Mouse (Mus musculus) 3134 (cell line): ENCODE results near the gene Gm49383.
A peak's percentile ranks its signal among the peaks of the same experiment; 100 is the strongest.

ENCODE experiments used
- DNase-seq: peaks from one replicate; pipeline ENCODE4 v3.0.0-alpha.2; 2011; ENCODE audit warnings: low spot score; ENCODE audit not compliant: insufficient read length; ENCODE audit errors: extremely low read depth

The Gm49383 gene

GRCm38 (mm10) chr12:69196444-69197377 is at the start of gene Gm49383:
Gene Gm49383, minus strand, starts transcription at chr12:69197104.
- DNase-seq = peak; percentile 85

GRCm38 (mm10) chr12:69241771-69242431 is 45.0 kb upstream of the Gm49383 start:
- DNase-seq = peak; percentile 80

DNA sequence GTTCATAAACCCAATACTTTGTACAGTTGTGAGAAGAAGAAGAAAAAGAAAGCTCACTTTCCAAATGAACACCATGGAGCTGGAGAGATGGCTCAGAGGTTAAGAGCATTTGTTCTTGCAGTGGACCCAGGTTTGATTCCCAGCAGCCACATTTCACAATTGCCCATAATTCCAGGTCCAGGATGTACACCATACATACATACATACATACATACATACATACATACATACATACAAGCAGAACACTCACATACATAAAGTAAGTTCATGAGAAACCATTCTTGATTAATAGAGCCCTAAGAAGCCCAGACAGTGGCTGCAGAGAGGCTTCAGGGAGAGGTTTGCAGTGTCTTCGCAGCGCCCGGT is 44.5 kb upstream of the Gm49383 start:
- no peak for DNase-seq

DNA sequence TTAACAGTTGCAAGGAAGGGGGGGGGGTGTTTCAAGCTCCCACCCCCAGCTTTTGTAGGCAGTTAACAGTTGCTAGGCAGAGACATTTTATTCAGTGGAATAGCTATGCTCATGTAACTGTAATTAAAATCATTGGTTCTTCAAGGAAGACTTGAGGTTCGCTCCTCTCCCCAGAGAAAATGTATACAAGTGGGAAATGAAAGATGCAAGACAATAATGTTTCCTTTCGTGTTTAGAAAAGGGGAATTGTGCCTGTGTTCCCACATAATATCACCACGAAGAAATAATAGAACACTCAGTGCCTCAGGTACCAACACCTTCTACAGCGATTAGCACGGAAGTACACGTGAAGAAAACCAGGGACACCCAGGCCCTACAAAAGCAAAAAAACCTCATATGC is 44.0 kb upstream of the Gm49383 start, which contains the start of gene Klhdc1:
TSS of gene Klhdc1 (plus strand) at position 301 of the 400 bp plus-strand sequence.
- no peak for DNase-seq

DNA sequence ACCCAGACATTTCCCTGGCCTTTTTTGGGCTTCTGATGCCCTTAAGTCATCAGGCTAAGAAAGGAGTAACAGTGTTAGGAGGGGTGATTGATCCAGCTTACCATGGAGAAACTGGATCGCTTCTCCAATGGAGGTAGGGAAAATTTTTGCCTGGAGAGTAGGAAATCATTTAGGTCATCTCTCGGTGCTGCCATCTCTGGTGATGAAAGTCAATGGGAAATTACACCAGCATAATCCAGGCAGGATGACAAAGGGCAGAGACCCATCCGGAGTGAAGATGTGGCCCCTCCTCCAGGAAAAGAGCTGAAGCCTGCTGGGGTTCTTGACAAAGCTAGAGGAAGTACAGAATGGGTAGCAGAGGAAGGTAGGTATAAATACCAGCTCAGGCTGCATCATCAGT is 41.4 kb upstream of the Gm49383 start:
- DNase-seq = no peak

DNA sequence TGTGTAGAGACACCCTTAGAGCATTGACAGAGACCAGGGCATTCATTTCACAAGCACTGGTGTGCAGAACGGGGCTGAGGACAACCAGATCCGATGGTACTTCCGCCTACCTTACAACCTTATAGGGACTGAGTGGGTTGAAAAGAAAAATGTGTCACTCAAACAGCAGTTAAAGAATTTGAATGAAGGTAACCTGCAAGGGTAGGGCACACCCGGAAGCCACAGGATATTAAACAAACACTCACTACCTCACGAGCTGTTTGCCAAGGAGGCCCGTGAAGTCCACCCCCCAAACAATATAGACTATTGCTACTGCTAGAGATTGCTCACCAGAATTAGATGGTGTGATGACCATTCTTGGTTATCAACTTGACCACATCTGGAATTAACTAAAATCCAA is 38.9 kb upstream of the Gm49383 start:
- no peak for DNase-seq

- DNase-seq = no peak
Observed at GRCm38 (mm10) chr12:69229251-69229650, 32.3 kb upstream of the Gm49383 start.

- peak; percentile 92 for DNase-seq
Observed at GRCm38 (mm10) chr12:69227776-69228466, 31.0 kb upstream of the Gm49383 start, which contains the start of gene Pole2. Gene Pole2, minus strand, starts transcription at chr12:69228195.

DNA sequence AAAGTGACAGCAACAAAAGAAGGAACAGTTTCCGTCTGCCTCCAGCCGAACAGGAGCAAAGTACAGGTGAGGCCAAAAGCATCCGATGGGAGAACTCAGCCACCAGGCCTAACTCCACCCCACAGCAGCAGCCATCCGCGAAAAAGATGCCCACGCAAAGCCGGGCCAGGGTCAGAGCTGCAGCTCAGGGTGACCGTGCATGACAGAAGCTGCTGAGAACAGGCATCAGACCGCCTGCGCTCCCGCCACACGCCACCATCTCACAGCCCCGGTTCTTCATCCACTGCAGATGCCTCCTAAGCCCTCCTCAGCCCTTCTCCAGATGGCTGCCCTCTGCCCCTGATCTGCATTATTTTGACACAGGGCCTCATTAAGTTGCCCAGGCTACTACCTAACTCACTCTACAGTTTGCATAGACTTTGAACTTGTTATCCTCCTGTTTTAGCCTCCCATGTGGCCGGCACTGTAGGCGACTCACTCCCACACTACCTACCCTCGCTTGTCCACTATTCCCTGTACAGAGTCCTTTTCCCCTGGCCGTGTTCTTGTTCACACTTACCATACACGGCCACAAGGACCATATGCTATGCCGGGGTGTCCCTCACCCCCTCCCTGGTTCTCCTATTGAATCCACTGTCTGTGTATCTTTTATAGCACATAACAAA is 23.8 kb upstream of the Gm49383 start:
- DNase-seq = no peak

DNA sequence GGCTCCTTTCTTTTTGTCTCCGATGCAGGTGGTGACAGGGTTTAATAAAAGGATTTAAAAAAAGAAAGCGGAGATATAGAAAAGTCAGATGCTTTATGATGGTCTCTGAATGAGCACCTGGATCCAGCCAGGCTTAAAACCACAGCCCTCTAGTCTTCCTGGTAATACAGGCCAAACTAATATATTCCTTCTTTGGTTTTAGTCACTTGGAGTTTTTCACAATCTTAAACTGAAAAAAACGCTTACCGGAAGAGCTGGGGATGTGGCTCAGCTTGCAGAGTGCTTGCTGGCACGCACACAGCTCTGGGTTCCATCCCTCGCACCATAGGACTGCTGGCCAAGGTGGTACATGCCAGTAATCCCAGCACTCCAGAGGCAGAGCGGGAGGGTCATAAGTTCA is 19.7 kb upstream of the Gm49383 start:
- DNase-seq = no peak

- DNase-seq = peak; percentile 31
Observed at GRCm38 (mm10) chr12:69215000-69215785, 18.3 kb upstream of the Gm49383 start.

GRCm38 (mm10) chr12:69214393-69214792 is 17.5 kb upstream of the Gm49383 start:
- no peak for DNase-seq

DNA sequence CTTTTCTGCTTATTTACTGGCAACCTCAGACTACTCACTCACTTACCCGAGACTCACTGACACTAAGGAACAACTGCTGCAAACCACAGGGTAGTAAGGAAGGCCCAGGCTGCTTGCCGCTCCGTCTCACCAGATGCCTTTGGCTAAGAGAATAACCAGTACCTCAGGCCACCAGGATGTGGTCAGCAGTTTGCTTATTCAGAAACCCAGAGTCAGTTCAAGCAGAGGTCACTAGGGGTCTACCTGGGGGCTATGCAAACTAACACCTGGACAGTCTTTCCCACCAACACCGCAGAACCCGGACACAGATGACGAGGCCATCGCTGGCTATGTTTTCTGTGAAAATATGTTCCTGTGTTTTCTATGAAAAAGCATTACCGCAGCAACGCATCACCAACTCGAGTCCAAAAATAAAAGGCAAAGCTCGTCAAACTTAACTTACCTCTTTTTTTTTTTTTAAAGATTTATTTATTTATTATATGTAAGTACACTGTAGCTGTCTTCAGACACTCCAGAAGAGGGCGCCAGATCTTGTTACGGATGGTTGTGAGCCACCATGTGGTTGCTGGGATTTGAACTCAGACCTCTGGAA is 16.4 kb upstream of the Gm49383 start:
- no peak for DNase-seq

- DNase-seq = no peak
Observed at GRCm38 (mm10) chr12:69211057-69211456, 14.2 kb upstream of the Gm49383 start.

DNA sequence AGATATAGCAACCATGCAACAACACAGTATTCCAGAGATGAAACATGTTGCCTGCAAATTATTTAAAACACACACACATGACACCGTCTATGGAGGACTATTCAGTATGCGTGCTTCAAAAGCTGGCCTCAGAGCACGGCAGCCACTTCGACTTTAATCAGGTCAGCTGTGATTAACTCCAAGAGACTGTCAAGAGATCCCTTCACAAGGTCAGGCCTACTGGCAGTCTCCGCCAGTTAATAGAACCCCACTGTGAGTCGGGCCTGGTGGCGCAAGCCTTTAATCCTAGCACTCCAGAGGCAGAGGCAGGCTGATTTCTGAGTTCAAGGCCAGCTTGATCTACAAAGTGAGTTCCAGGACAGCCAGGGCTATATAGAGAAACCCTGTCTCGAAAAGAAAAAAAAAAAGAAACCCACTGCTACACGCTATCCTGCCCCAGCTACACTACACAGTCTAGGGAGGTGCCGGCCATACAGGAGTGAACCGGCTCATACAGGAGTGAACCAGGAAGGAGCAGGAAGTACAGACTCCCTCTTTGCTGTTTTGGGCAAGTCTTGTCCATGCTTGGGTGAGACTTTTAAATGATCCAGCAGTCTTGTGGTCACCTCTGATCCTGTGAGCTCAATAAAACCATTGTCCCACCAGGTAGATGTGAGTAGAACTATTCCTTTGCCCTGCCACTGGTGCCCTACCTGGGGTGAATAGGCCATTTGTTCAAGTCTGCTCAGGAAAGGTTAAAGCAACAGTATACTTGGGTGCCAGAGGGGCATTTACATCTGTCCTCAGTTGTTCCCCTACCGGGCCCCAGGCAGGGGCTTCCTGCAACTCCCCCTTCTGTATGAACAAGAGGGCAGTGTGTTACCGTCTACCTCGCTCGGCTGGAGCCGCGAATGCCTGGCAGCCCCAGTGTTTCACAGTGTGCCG is 13.4 kb upstream of the Gm49383 start:
- DNase-seq = no peak

DNA sequence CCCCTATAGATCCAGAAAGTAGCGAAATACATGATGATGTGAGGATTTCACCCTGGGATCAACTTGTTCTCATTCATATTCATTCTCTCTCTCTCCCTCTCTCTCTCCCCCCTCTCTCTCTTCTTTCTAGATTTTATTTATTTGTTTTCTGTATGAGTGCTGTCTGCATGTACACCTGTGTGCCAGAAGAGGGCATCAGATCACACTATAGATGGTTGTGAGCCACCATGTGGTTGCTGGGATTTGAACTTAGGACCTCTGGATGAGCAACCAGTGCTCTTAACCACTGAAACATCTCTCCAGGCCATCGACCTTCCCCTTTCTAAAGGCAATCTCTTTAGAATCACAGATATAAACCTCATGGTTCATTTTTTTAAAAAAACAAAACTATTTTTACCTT is 11.6 kb upstream of the Gm49383 start:
- DNase-seq = no peak

GRCm38 (mm10) chr12:69207926-69208325 is 11.0 kb upstream of the Gm49383 start:
- DNase-seq = no peak

DNA sequence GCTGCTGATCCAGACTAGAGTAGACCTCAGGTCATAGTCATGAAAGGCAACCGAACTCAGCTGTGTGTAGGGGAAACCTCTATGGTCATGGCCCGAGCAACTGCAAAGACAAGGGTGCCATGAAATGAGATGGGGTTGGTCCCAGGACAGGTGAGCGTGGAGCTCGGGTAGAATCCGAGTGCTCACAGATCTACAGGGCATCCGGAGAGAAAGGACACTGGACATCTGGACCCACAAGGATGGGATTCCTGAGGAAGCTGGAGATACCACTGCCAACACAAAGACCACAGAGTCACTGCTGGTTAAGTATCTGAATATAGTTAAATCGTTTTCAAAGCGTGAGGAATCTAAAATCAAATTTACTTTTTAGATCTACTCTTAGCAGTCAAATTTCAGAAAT is 10.5 kb upstream of the Gm49383 start:
- no peak for DNase-seq
